Mouse (Mus musculus) C2C12 (cell line): ENCODE measurements around the gene Ndufa11. TPM values are rescaled to one million over a fixed set of nuclear protein-coding genes. Genes with fewer than 3 reads are reported as not detected.
A peak's percentile ranks its signal among the peaks of the same experiment; 100 is the strongest.

Experiments
- H3K27me3 ChIP-seq: one replicate; pipeline ENCODE4 v1.6.1; 2011; ENCODE audit not compliant: control insufficient read depth, insufficient read depth, insufficient read length
- H3K36me3 ChIP-seq: one replicate; pipeline ENCODE4 v1.6.1; 2011; ENCODE audit not compliant: control insufficient read depth, insufficient read depth
- H3K4me3 ChIP-seq: one replicate; pipeline ENCODE4 v1.5.1; 2011; ENCODE audit warnings: mild to moderate bottlenecking, control low read depth; ENCODE audit not compliant: poor library complexity, insufficient read depth, severe bottlenecking
- H3K79me2 ChIP-seq: one replicate; pipeline ENCODE4 v1.6.1; 2011; ENCODE audit not compliant: control insufficient read depth, insufficient read depth
- H3K79me3 ChIP-seq: one replicate; pipeline ENCODE4 v1.6.1; 2011; ENCODE audit warnings: low read depth, control low read depth
- H3ac ChIP-seq: one replicate; pipeline ENCODE3; 2011; ENCODE audit warnings: low read depth; ENCODE audit not compliant: control insufficient read depth, insufficient read length
- CEBPB ChIP-seq: IDR thresholded peaks from one replicate; pipeline ENCODE4 v1.6.1; 2011; ENCODE audit warnings: low read depth, mild to moderate bottlenecking, control low read depth, moderate library complexity
- CTCF ChIP-seq: IDR thresholded peaks from one replicate; pipeline ENCODE4 v1.5.1; 2011; ENCODE audit not compliant: control insufficient read depth, insufficient read depth, insufficient read length
- FOSL1 ChIP-seq: IDR thresholded peaks from one replicate; pipeline ENCODE4 v1.8.0; 2011; ENCODE audit warnings: mild to moderate bottlenecking, low read length; ENCODE audit not compliant: poor library complexity, insufficient read depth, severe bottlenecking
- MAX ChIP-seq: IDR thresholded peaks from one replicate; pipeline ENCODE4 v1.6.1; 2011; ENCODE audit warnings: mild to moderate bottlenecking, control low read depth
- MYOD1 ChIP-seq: IDR thresholded peaks from one replicate; pipeline ENCODE4 v1.6.1; 2011; ENCODE audit warnings: low read depth; ENCODE audit not compliant: control insufficient read depth, insufficient read length
- MYOG ChIP-seq: IDR thresholded peaks from one replicate; pipeline ENCODE4 v1.6.1; 2011; ENCODE audit not compliant: control insufficient read depth, insufficient read length; ENCODE audit errors: extremely low read depth
- USF1 ChIP-seq: IDR thresholded peaks from one replicate; pipeline ENCODE4 v1.6.1; 2011; ENCODE audit warnings: low read depth, mild to moderate bottlenecking, control low read depth, moderate library complexity
- polyA plus RNA-seq: library from polyadenylated mRNA; unstranded; fragments of >200 nt; fragmentation: generic; extraction: Trizol; gene quantifications from one replicate; pipeline ENCODE4 v1.2.1, GENCODE M21; 2012; ENCODE audit warnings: missing spikeins

Gene Ndufa11
- polyA plus RNA-seq, 1 experiment: 312 TPM

GRCm38 (mm10) chr17:56764474-56765354 lies 47.1 kb downstream of the Ndufa11 start, which contains the start of gene Dus3l:
TSS of gene Dus3l (plus strand) at chr17:56764757.
- peak within 1 kb of the TSS; percentile 100 for H3ac ChIP-seq
- peaks cover 16% of the 10 kb centered on the region for H3K36me3 ChIP-seq
- peak within 1 kb of the TSS; percentile 89 for H3K4me3 ChIP-seq
- no peaks in the 10 kb centered on the region for H3K27me3 ChIP-seq
- peaks cover 10% of the 10 kb centered on the region for H3K79me2 ChIP-seq
- H3K79me3 ChIP-seq: peaks cover 7% of the 10 kb centered on the region
- TF ChIP-seq MAX (peak; percentile 74), CEBPB (peak; percentile 59), USF1 (no peak)

- Histone ChIP-seq H3K79me2 (peaks cover 10% of the 10 kb centered on the region), H3K27me3 (no peaks in the 10 kb centered on the region), H3K79me3 (peaks cover 7% of the 10 kb centered on the region), H3K4me3 (peak overlapping the region; percentile 89), H3ac (peak overlapping the region; percentile 100), H3K36me3 (peaks cover 19% of the 10 kb centered on the region)
- TF ChIP-seq FOSL1: no peak
- no peak for TF ChIP-seq CTCF
- no peak for TF ChIP-seq USF1
- no peak for TF ChIP-seq MYOD1
- no peak for TF ChIP-seq MYOG
- TF ChIP-seq CEBPB: no peak
- no peak for TF ChIP-seq MAX
Measured at GRCm38 (mm10) chr17:56765431-56765830, 47.9 kb downstream of the Ndufa11 start.

GRCm38 (mm10) chr17:56766631-56767405 lies 49.3 kb downstream of the Ndufa11 start:
- H3K4me3 ChIP-seq: no peak overlapping the region
- peaks cover 7% of the 10 kb centered on the region for H3K79me3 ChIP-seq
- H3K79me2 ChIP-seq: peaks cover 10% of the 10 kb centered on the region
- H3K36me3 ChIP-seq: peaks cover 19% of the 10 kb centered on the region
- H3K27me3 ChIP-seq: no peaks in the 10 kb centered on the region
- TF ChIP-seq CEBPB: no peak
- TF ChIP-seq USF1: no peak
- TF ChIP-seq MAX: no peak
- no peak for TF ChIP-seq CTCF
- no peak for TF ChIP-seq MYOG
- no peak for TF ChIP-seq FOSL1
- TF ChIP-seq MYOD1: no peak
- no peak overlapping the region for H3ac ChIP-seq

- Histone ChIP-seq H3K36me3 (peaks cover 19% of the 10 kb centered on the region), H3ac (no peak overlapping the region), H3K79me2 (peaks cover 10% of the 10 kb centered on the region), H3K79me3 (peaks cover 7% of the 10 kb centered on the region), H3K27me3 (no peaks in the 10 kb centered on the region), H3K4me3 (no peak overlapping the region)
- TF ChIP-seq FOSL1 (no peak), MYOD1 (no peak), MAX (no peak), USF1 (no peak), MYOG (no peak), CEBPB (no peak), CTCF (no peak)
Measured at GRCm38 (mm10) chr17:56767531-56768135, 50.1 kb downstream of the Ndufa11 start.

GRCm38 (mm10) chr17:56768941-56769340 lies 51.4 kb downstream of the Ndufa11 start:
- H3K79me3 ChIP-seq: peaks cover 7% of the 10 kb centered on the region
- H3K27me3 ChIP-seq: no peaks in the 10 kb centered on the region
- H3K79me2 ChIP-seq: peaks cover 10% of the 10 kb centered on the region
- H3K36me3 ChIP-seq: peaks cover 19% of the 10 kb centered on the region
- TF ChIP-seq MYOG: no peak
- no peak for TF ChIP-seq CTCF
- TF ChIP-seq FOSL1: no peak
- TF ChIP-seq MAX: no peak
- TF ChIP-seq CEBPB: no peak
- TF ChIP-seq USF1: no peak
- TF ChIP-seq MYOD1: no peak
- no peak overlapping the region for H3K4me3 ChIP-seq
- H3ac ChIP-seq: no peak overlapping the region
